Mouse (Mus musculus) embryonic fibroblast, embryonic 13.5 days (primary cell): ENCODE results near the gene Zbp1.

Experiments
- CTCF ChIP-seq: IDR thresholded peaks from 2 replicates; pipeline ENCODE4 v1.5.1; 2011; ENCODE audit warnings: mild to moderate bottlenecking, control low read depth, low read length, moderate library complexity, borderline replicate concordance; ENCODE audit not compliant: insufficient read depth
- POLR2A ChIP-seq: IDR thresholded peaks from 2 replicates; pipeline ENCODE4 v1.6.1; 2011; ENCODE audit warnings: low read depth, mild to moderate bottlenecking, control low read depth, low read length, moderate library complexity

GRCm38 (mm10) chr2:173240738-173241137 is 22.0 kb upstream of the Zbp1 start:
- no peak for TF ChIP-seq POLR2A
- TF ChIP-seq CTCF = no peak
